Comparison of ENCODE assay signal across 33 mouse cellular contexts in genomic region chr11:53777736-53778135, GRCm38 (mm10). TPM values are rescaled to one million over a fixed set of nuclear protein-coding genes. Genes with fewer than 3 reads are reported as not detected.
"Had no signal": no experiment of that assay in that cellular context is flagged by ENCODE, and none has a peak within 500 bp of the region (broad histone marks: within the 10 kb centered on the region; RNA-seq: fewer than 3 reads in every experiment).

No protein-coding gene starts in this region.

- ATAC-seq: intestine, embryonic 15.5 days; midbrain, embryonic 16.5 days had no signal

- H3K9me3 ChIP-seq: intestine, embryonic 15.5 days; liver, embryonic 13.5 days; lung, embryonic 15.5 days; midbrain, embryonic 12.5 days; neural tube, embryonic 13.5 days had no signal

- H3K4me2 ChIP-seq: intestine, embryonic 15.5 days; liver, embryonic 13.5 days; lung, embryonic 15.5 days; midbrain, embryonic 12.5 days; neural tube, embryonic 13.5 days had no signal

- H3K27me3 ChIP-seq: intestine, embryonic 15.5 days; liver, embryonic 13.5 days; lung, embryonic 15.5 days; midbrain, embryonic 12.5 days; neural tube, embryonic 13.5 days had no signal

- DNase-seq: kidney, adult 11 months; kidney, adult 8-10 months; kidney, postnatal 14 days; kidney, postnatal 4 days; layer of hippocampus, adult 9-11 months; layer of hippocampus, postnatal 36 days; liver, embryonic 13.5 days; lung, postnatal 14 days; lung, postnatal 4 days; retina, postnatal 1 day; right cerebral cortex, postnatal 25 days; thymus, adult 18-20 months; thymus, postnatal 36 days had no signal

- H3K4me1 ChIP-seq: lung, embryonic 15.5 days; midbrain, embryonic 12.5 days; neural tube, embryonic 13.5 days had no signal

- H3K36me3 ChIP-seq: midbrain, embryonic 12.5 days had no signal

- H3K27ac ChIP-seq: intestine, embryonic 15.5 days; left cerebral cortex, adult 2 months; liver, embryonic 13.5 days; lung, embryonic 15.5 days; midbrain, embryonic 12.5 days; neural tube, embryonic 13.5 days had no signal

- H3K9ac ChIP-seq: intestine, embryonic 15.5 days; liver, embryonic 13.5 days; lung, embryonic 15.5 days; midbrain, embryonic 12.5 days; neural tube, embryonic 13.5 days had no signal

- H3K4me3 ChIP-seq: intestine, embryonic 15.5 days; left cerebral cortex, adult 2 months; liver, embryonic 13.5 days; lung, embryonic 15.5 days; midbrain, embryonic 12.5 days; myocyte; neural tube, embryonic 13.5 days had no signal

RNA-seq across cellular contexts. Expression of gene Gm17334, which starts 4.7 kb away (rescaled TPM):
- total RNA-seq: monocyte, adult 5-6 weeks; neutrophil, adult 5-6 weeks had no signal
- polyA plus RNA-seq: limb, embryonic 11.5 days; liver, embryonic 13.5 days; midbrain, embryonic 12.5 days; midbrain, embryonic 16.5 days; neural tube, embryonic 13.5 days; stomach, embryonic 16.5 days; testis, adult 2 months had no signal

RNA-seq across cellular contexts. Expression of gene Il5, which starts 57.1 kb away (rescaled TPM):
- total RNA-seq: layer of hippocampus, adult 18-20 months; layer of hippocampus, postnatal 36 days; left cerebral cortex, adult 2 months; left cerebral cortex, postnatal 36 days; megakaryocyte progenitor cell, adult 5-6 weeks; megakaryocyte-erythroid progenitor cell, adult 5-6 weeks; monocyte, adult 5-6 weeks; neutrophil, adult 5-6 weeks had no signal
- polyA plus RNA-seq: intestine, embryonic 15.5 days; kidney, embryonic 16.5 days; limb, embryonic 14.5 days; liver, embryonic 13.5 days; liver, embryonic 16.5 days; midbrain, embryonic 12.5 days; midbrain, embryonic 16.5 days; myocyte; neural tube, embryonic 13.5 days; spleen, adult 2 months; stomach, embryonic 16.5 days had no signal
